Mouse (Mus musculus) lung, adult 2 months (tissue): Measurements from ENCODE around the gene Cebpg.

Experiments used
- CTCF ChIP-seq: fragments of 200-500 bp; IDR thresholded peaks from 2 replicates; pipeline ENCODE4 v1.5.1; 2011; ENCODE audit warnings: mild to moderate bottlenecking, low read length, control low read depth; ENCODE audit not compliant: insufficient read depth
- POLR2A ChIP-seq: fragments of 200-500 bp; IDR thresholded peaks from 2 replicates; pipeline ENCODE4 v1.6.1; 2011; ENCODE audit warnings: low read depth, mild to moderate bottlenecking, control low read depth, low read length, borderline replicate concordance; ENCODE audit errors: extremely low read depth

- no peak for TF ChIP-seq CTCF
- no peak for TF ChIP-seq POLR2A
Observed at GRCm38 (mm10) chr7:35030567-35030966, 25.8 kb downstream of the Cebpg start.
